Mouse (Mus musculus): Measurements from ENCODE around the gene Macrod2.

DNA sequence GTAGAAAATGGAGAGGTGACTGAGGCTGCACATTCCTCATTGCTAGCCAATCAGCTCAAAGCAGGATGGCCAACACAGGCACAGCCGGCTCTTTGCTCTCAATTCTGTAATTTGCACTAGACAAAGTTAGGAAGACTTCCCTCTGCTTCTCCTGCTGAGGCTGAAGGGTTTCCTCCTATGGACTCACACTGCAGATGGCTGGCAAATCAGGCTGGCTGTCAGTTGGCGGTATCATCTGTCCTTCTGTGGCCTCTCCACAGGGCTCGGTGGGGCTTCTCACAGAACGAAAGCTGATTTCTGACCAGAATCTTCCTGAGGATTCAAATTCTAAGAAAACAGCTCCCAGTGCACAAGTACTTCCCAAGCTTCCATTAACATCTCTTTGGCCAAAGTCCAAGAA, 760.9 kb downstream of the Macrod2 start:
- TF ChIP-seq GATA1 (IDR thresholded peaks at IDR 0.05; ENCODE audit: borderline replicate concordance, low read length) (no peak), FLI1 (IDR thresholded peaks at IDR 0.05; ENCODE audit: low read length) (no peak)

Measured in megakaryocyte, embryonic 14.5 days (primary cell).